Mouse (Mus musculus) c-Kit-positive CD71-positive TER-119-negative erythroid progenitor cells, embryonic 14.5 days (primary cell): ENCODE data around the gene Stx1b.
"Not testable (repeated sequence)": the region's sequence is repeated elsewhere in the genome, so short reads cannot be mapped to it uniquely, and the experiment has no call there.

Experiments used
- DNase-seq: peaks from one replicate; pipeline ENCODE4 v3.0.0-alpha.2; 2013; ENCODE audit warnings: low read depth

Gene Stx1b

GRCm38 (mm10) chr7:127776878-127777473 lies 47.4 kb downstream of the Stx1b start:
- DNase-seq = peak; percentile 96

GRCm38 (mm10) chr7:127776426-127776825 lies 47.9 kb downstream of the Stx1b start, which contains the start of gene Setd1a:
Gene Setd1a, plus strand, starts transcription at chr7:127776670.
- peak; percentile 65 for DNase-seq

GRCm38 (mm10) chr7:127775837-127776236 lies 48.5 kb downstream of the Stx1b start:
- not testable (repeated sequence) for DNase-seq

GRCm38 (mm10) chr7:127773664-127774384 lies 50.5 kb downstream of the Stx1b start:
- peak; percentile 82 for DNase-seq

- no peak for DNase-seq
These were observed 51.8 kb downstream of the Stx1b start for GRCm38 (mm10) chr7:127772557-127772956.

- DNase-seq = no peak
These were observed 52.3 kb downstream of the Stx1b start for GRCm38 (mm10) chr7:127772080-127772479.

- DNase-seq = no peak
These were observed 53.1 kb downstream of the Stx1b start for GRCm38 (mm10) chr7:127771262-127771661.

GRCm38 (mm10) chr7:127770039-127770905 lies 54.1 kb downstream of the Stx1b start:
- no peak for DNase-seq

GRCm38 (mm10) chr7:127769651-127770038 lies 54.7 kb downstream of the Stx1b start, which contains the start of gene Orai3:
Gene Orai3, plus strand, starts transcription at chr7:127769815.
- DNase-seq = no peak

- DNase-seq = peak; percentile 55
These were observed 55.3 kb downstream of the Stx1b start for GRCm38 (mm10) chr7:127768997-127769593.

GRCm38 (mm10) chr7:127768346-127768996 lies 55.9 kb downstream of the Stx1b start:
- DNase-seq = no peak

- DNase-seq = no peak
These were observed 56.5 kb downstream of the Stx1b start for GRCm38 (mm10) chr7:127767671-127768345.

GRCm38 (mm10) chr7:127766851-127767609 lies 57.3 kb downstream of the Stx1b start:
- DNase-seq = peak; percentile 87

- DNase-seq = no peak
These were observed 58.6 kb downstream of the Stx1b start for GRCm38 (mm10) chr7:127765756-127766155.

- DNase-seq = no peak
These were observed 60.7 kb downstream of the Stx1b start for GRCm38 (mm10) chr7:127763642-127764041.

- DNase-seq = peak; percentile 57
These were observed 63.3 kb downstream of the Stx1b start for GRCm38 (mm10) chr7:127761026-127761425.

GRCm38 (mm10) chr7:127760478-127760877 lies 63.9 kb downstream of the Stx1b start:
- no peak for DNase-seq

GRCm38 (mm10) chr7:127759716-127760115 lies 64.6 kb downstream of the Stx1b start:
- DNase-seq = no peak
